Mouse (Mus musculus) hindbrain, embryonic 15.5 days (tissue): Measurements from ENCODE around the gene Pik3c2g. TPM values are rescaled to one million over a fixed set of nuclear protein-coding genes. Genes with fewer than 3 reads are reported as not detected.

Experiments
- ATAC-seq: fragments of 200-750 bp; cut with Nextera tagmentation; 2 replicates; pipeline ENCODE4 v1.8.0; 2017; ENCODE audit warnings: low read depth, moderate number of reproducible peaks, moderate TSS enrichment; ENCODE audit not compliant: low FRiP score
- H3K27ac ChIP-seq: fragments of 300-500 bp; sonication (generic); replicated peaks from 2 replicates; pipeline ENCODE4 v1.5.1; 2015; ENCODE audit warnings: mild to moderate bottlenecking, inconsistent platforms
- H3K27me3 ChIP-seq: fragments of 300-500 bp; sonication (generic); 2 replicates; pipeline ENCODE4 v1.6.1; 2015; ENCODE audit warnings: control low read depth, inconsistent platforms
- H3K36me3 ChIP-seq: fragments of 300-500 bp; sonication (generic); 2 replicates; pipeline ENCODE4 v1.6.1; 2015; ENCODE audit warnings: control low read depth, inconsistent platforms
- H3K4me1 ChIP-seq: fragments of 300-500 bp; sonication (generic); replicated peaks from 2 replicates; pipeline ENCODE4 v1.6.1; 2015; ENCODE audit warnings: control low read depth, inconsistent platforms
- H3K4me2 ChIP-seq: fragments of 300-500 bp; sonication (generic); 2 replicates; pipeline ENCODE4 v1.6.1; 2015; ENCODE audit warnings: moderate library complexity, mild to moderate bottlenecking, inconsistent platforms
- H3K4me3 ChIP-seq: fragments of 300-500 bp; sonication (generic); 2 replicates; pipeline ENCODE4 v1.5.1; 2015; ENCODE audit warnings: mild to moderate bottlenecking, inconsistent platforms
- H3K9ac ChIP-seq: fragments of 300-500 bp; sonication (generic); 2 replicates; pipeline ENCODE4 v1.6.1; 2015; ENCODE audit warnings: inconsistent platforms
- H3K9me3 ChIP-seq: fragments of 300-500 bp; sonication (generic); 2 replicates; pipeline ENCODE4 v1.6.1; 2016; ENCODE audit warnings: control low read depth, inconsistent platforms
- WGBS: fragments of 180-500 bp; shearing (Covaris S2); methylation state at CpG from one replicate; pipeline ENCODE4 v1.1.7; 2015; 5-methylcytosine and 5-hydroxymethylcytosine counted together
- polyA plus RNA-seq: library from polyadenylated mRNA; unstranded; fragments of >200 nt; fragmentation: Nextera tagmentation; extraction: Ambion mirVana; gene quantifications from 2 replicates; pipeline ENCODE4 v1.2.1, GENCODE M21; 2015

Pik3c2g gene
- 0.52 and 0.71 TPM in 2 replicates for polyA plus RNA-seq

GRCm38 (mm10) chr6:139586892-139587291, at the start of gene Pik3c2g:
Gene Pik3c2g (plus strand): TSS chr6:139587221.
- ATAC-seq, result no peak
- H3K27ac ChIP-seq, result no peak within 1 kb of the TSS
- H3K4me2 ChIP-seq, result no peak within 1 kb of the TSS
- H3K4me1 ChIP-seq, result peaks cover 4% of the 10 kb centered on the region
- H3K9me3 ChIP-seq, result no peaks in the 10 kb centered on the region
- H3K9ac ChIP-seq, result no peak within 1 kb of the TSS
- 74% methylated on average over 15 of the region's 15 CpGs for WGBS
- H3K27me3 ChIP-seq, result no peaks in the 10 kb centered on the region
- H3K4me3 ChIP-seq, result no peak within 1 kb of the TSS
- no peaks in the 10 kb centered on the region for H3K36me3 ChIP-seq

GRCm38 (mm10) chr6:139538469-139538868, 48.6 kb upstream of the Pik3c2g start:
- 66% methylated on average over 2 of the region's 2 CpGs for WGBS
- Histone ChIP-seq H3K4me1 (no peaks in the 10 kb centered on the region), H3K4me2 (no peak overlapping the region), H3K4me3 (no peak overlapping the region), H3K36me3 (no peaks in the 10 kb centered on the region), H3K9ac (no peak overlapping the region), H3K27me3 (no peaks in the 10 kb centered on the region), H3K9me3 (no peaks in the 10 kb centered on the region), H3K27ac (no peak overlapping the region)
- no peak for ATAC-seq

GRCm38 (mm10) chr6:139555537-139556179, 31.4 kb upstream of the Pik3c2g start:
- WGBS, result 66% methylated on average over 7 of the region's 7 CpGs

GRCm38 (mm10) chr6:139569211-139569610, 17.8 kb upstream of the Pik3c2g start:
- H3K4me2 ChIP-seq, result no peak overlapping the region
- 0 out of 2 replicates have a peak, but pooled peaks have one; percentile 38 for ATAC-seq
- no peak overlapping the region for H3K27ac ChIP-seq
- WGBS, result 34% methylated on average over 7 of the region's 7 CpGs
- H3K4me1 ChIP-seq, result no peaks in the 10 kb centered on the region
- H3K4me3 ChIP-seq, result no peak overlapping the region
- H3K9me3 ChIP-seq, result no peaks in the 10 kb centered on the region
- H3K27me3 ChIP-seq, result no peaks in the 10 kb centered on the region
- no peak overlapping the region for H3K9ac ChIP-seq
- no peaks in the 10 kb centered on the region for H3K36me3 ChIP-seq

More at GRCm38 (mm10) chr6:139555537-139556179, 31.4 kb upstream of the Pik3c2g start:
- Histone ChIP-seq H3K4me2 (no peak overlapping the region), H3K4me3 (no peak overlapping the region), H3K27me3 (no peaks in the 10 kb centered on the region), H3K27ac (no peak overlapping the region), H3K9me3 (no peaks in the 10 kb centered on the region), H3K9ac (no peak overlapping the region), H3K36me3 (no peaks in the 10 kb centered on the region), H3K4me1 (no peaks in the 10 kb centered on the region)
- no peak for ATAC-seq

GRCm38 (mm10) chr6:139575854-139576253, 11.2 kb upstream of the Pik3c2g start:
- Histone ChIP-seq H3K9ac (no peak overlapping the region), H3K4me2 (no peak overlapping the region), H3K4me3 (no peak overlapping the region), H3K27ac (no peak overlapping the region), H3K27me3 (no peaks in the 10 kb centered on the region), H3K9me3 (no peaks in the 10 kb centered on the region), H3K4me1 (0 out of 2 replicates have a peak, but pooled peaks cover 3% of the 10 kb centered on the region), H3K36me3 (no peaks in the 10 kb centered on the region)
- ATAC-seq, result no peak
- WGBS, result 51% methylated on average over 4 of the region's 4 CpGs

- Histone ChIP-seq H3K4me2 (no peak overlapping the region), H3K36me3 (no peaks in the 10 kb centered on the region), H3K27ac (no peak overlapping the region), H3K9ac (no peak overlapping the region), H3K9me3 (no peaks in the 10 kb centered on the region), H3K4me3 (no peak overlapping the region), H3K27me3 (no peaks in the 10 kb centered on the region), H3K4me1 (0 out of 2 replicates have a peak, but pooled peaks cover 3% of the 10 kb centered on the region)
- 69% methylated on average over 10 of the region's 10 CpGs for WGBS
- no peak for ATAC-seq
Observed at GRCm38 (mm10) chr6:139576261-139577014, 10.6 kb upstream of the Pik3c2g start.

GRCm38 (mm10) chr6:139577026-139577861, 9.8 kb upstream of the Pik3c2g start:
- 0 out of 2 replicates have a peak, but pooled peaks cover 3% of the 10 kb centered on the region for H3K4me1 ChIP-seq
- ATAC-seq, result no peak; the same call in 1 of the 2 replicates
- no peaks in the 10 kb centered on the region for H3K27me3 ChIP-seq
- no peak overlapping the region for H3K27ac ChIP-seq
- no peaks in the 10 kb centered on the region for H3K9me3 ChIP-seq
- H3K36me3 ChIP-seq, result no peaks in the 10 kb centered on the region
- peak overlapping the region; percentile 36 for H3K4me2 ChIP-seq
- no peak overlapping the region for H3K4me3 ChIP-seq
- H3K9ac ChIP-seq, result peak overlapping the region; percentile 16; the same call in 1 of the 2 replicates
- 57% methylated on average over 18 of the region's 18 CpGs for WGBS

- 84% methylated on average over 12 of the region's 12 CpGs for WGBS
- ATAC-seq, result no peak
Observed at GRCm38 (mm10) chr6:139587478-139587877, 457 bp downstream of the Pik3c2g start.

GRCm38 (mm10) chr6:139588409-139588808, 1.4 kb downstream of the Pik3c2g start:
- H3K36me3 ChIP-seq, result no peaks in the 10 kb centered on the region
- H3K4me3 ChIP-seq, result no peak overlapping the region
- no peaks in the 10 kb centered on the region for H3K9me3 ChIP-seq
- no peak overlapping the region for H3K4me2 ChIP-seq
- H3K9ac ChIP-seq, result no peak overlapping the region
- H3K27ac ChIP-seq, result no peak overlapping the region
- ATAC-seq, result no peak
- no peaks in the 10 kb centered on the region for H3K27me3 ChIP-seq
- peaks cover 4% of the 10 kb centered on the region for H3K4me1 ChIP-seq
- 42% methylated on average over 15 of the region's 15 CpGs for WGBS

More at GRCm38 (mm10) chr6:139587478-139587877, 457 bp downstream of the Pik3c2g start:
- H3K4me1 ChIP-seq, result peaks cover 4% of the 10 kb centered on the region
- no peak overlapping the region for H3K4me2 ChIP-seq
- no peak overlapping the region for H3K4me3 ChIP-seq
- H3K27ac ChIP-seq, result no peak overlapping the region
- H3K36me3 ChIP-seq, result no peaks in the 10 kb centered on the region
- H3K27me3 ChIP-seq, result no peaks in the 10 kb centered on the region
- no peaks in the 10 kb centered on the region for H3K9me3 ChIP-seq
- no peak overlapping the region for H3K9ac ChIP-seq

- ATAC-seq, result no peak
- Histone ChIP-seq H3K9ac (no peak overlapping the region), H3K4me3 (no peak overlapping the region), H3K27me3 (no peaks in the 10 kb centered on the region), H3K36me3 (no peaks in the 10 kb centered on the region), H3K4me1 (peaks cover 4% of the 10 kb centered on the region), H3K27ac (no peak overlapping the region), H3K9me3 (no peaks in the 10 kb centered on the region), H3K4me2 (peak overlapping the region; percentile 43)
- 11% methylated on average over 12 of the region's 12 CpGs for WGBS
Observed at GRCm38 (mm10) chr6:139589291-139589690, 2.3 kb downstream of the Pik3c2g start.

GRCm38 (mm10) chr6:139589854-139590253, 2.8 kb downstream of the Pik3c2g start:
- Histone ChIP-seq H3K4me1 (peaks cover 4% of the 10 kb centered on the region), H3K9me3 (no peaks in the 10 kb centered on the region), H3K9ac (no peak overlapping the region), H3K27me3 (no peaks in the 10 kb centered on the region), H3K4me3 (no peak overlapping the region), H3K4me2 (no peak overlapping the region), H3K27ac (no peak overlapping the region), H3K36me3 (no peaks in the 10 kb centered on the region)
- WGBS, result 68% methylated on average over 9 of the region's 9 CpGs
- ATAC-seq, result no peak
